Mouse (Mus musculus): ENCODE results near the gene Cuedc1. TPM values are rescaled to one million over a fixed set of nuclear protein-coding genes. Genes with fewer than 3 reads are reported as not detected.
A peak's percentile ranks its signal among the peaks of the same experiment; 100 is the strongest.

Gene Cuedc1
- polyA plus RNA-seq, 1 experiment from 2014 or later, result 50.2 TPM

- H3K9ac ChIP-seq, result no peak overlapping the region
- H3K9me3 ChIP-seq, result no peaks in the 10 kb centered on the region
- no peak for ATAC-seq (ENCODE audit: low FRiP score, low read depth)
- no peaks in the 10 kb centered on the region for H3K4me1 ChIP-seq
- no peak overlapping the region for H3K27ac ChIP-seq
- H3K27me3 ChIP-seq (replicated peaks), result no peaks in the 10 kb centered on the region
- no peak overlapping the region for H3K4me2 ChIP-seq (replicated peaks)
- WGBS, result 91% methylated on average over 17 of the region's 17 CpGs
- H3K36me3 ChIP-seq, result no peaks in the 10 kb centered on the region
- H3K4me3 ChIP-seq, result no peak overlapping the region
Measured at GRCm38 (mm10) chr11:88227001-88227957, 129.4 kb downstream of the Cuedc1 start.

GRCm38 (mm10) chr11:88231213-88231790, 133.4 kb downstream of the Cuedc1 start:
- H3K27me3 ChIP-seq (replicated peaks), result no peaks in the 10 kb centered on the region
- no peak for ATAC-seq (ENCODE audit: low FRiP score, low read depth)
- no peak overlapping the region for H3K4me3 ChIP-seq
- no peaks in the 10 kb centered on the region for H3K9me3 ChIP-seq
- no peak overlapping the region for H3K4me2 ChIP-seq (replicated peaks)
- H3K36me3 ChIP-seq, result no peaks in the 10 kb centered on the region
- no peak overlapping the region for H3K9ac ChIP-seq
- peaks cover 31% of the 10 kb centered on the region for H3K4me1 ChIP-seq
- no peak overlapping the region for H3K27ac ChIP-seq
- WGBS, result 80% methylated on average over 4 of the region's 4 CpGs

GRCm38 (mm10) chr11:88233528-88234427, 135.9 kb downstream of the Cuedc1 start:
- Histone ChIP-seq H3K36me3 (no peaks in the 10 kb centered on the region), H3K27ac (peak overlapping the region; percentile 47; the same call in 1 of the 2 replicates), H3K4me3 (no peak overlapping the region), H3K9me3 (no peaks in the 10 kb centered on the region), H3K4me1 (peaks cover 45% of the 10 kb centered on the region), H3K9ac (no peak overlapping the region), H3K4me2 (replicated peaks) (peak overlapping the region; percentile 19; the same call in 1 of the 2 replicates), H3K27me3 (replicated peaks) (no peaks in the 10 kb centered on the region)
- ATAC-seq (ENCODE audit: low FRiP score, low read depth), result peak; percentile 84
- 34% methylated on average over 17 of the region's 17 CpGs for WGBS

GRCm38 (mm10) chr11:88234789-88235188, 136.9 kb downstream of the Cuedc1 start:
- Histone ChIP-seq H3K27me3 (replicated peaks) (no peaks in the 10 kb centered on the region), H3K4me1 (peaks cover 55% of the 10 kb centered on the region), H3K9ac (no peak overlapping the region), H3K9me3 (no peaks in the 10 kb centered on the region), H3K4me3 (no peak overlapping the region), H3K4me2 (replicated peaks) (0 out of 2 replicates have a peak overlapping the region, but pooled peaks have one; percentile 19), H3K36me3 (no peaks in the 10 kb centered on the region), H3K27ac (no peak overlapping the region)
- 30% methylated on average over 4 of the region's 4 CpGs for WGBS
- no peak for ATAC-seq (ENCODE audit: low FRiP score, low read depth)

GRCm38 (mm10) chr11:88235221-88236203, 137.7 kb downstream of the Cuedc1 start:
- peak overlapping the region; percentile 61; the same call in 1 of the 2 replicates for H3K27ac ChIP-seq
- H3K9me3 ChIP-seq, result no peaks in the 10 kb centered on the region
- no peak overlapping the region for H3K9ac ChIP-seq
- peak; percentile 35; the same call in 1 of the 2 replicates for ATAC-seq (ENCODE audit: low FRiP score, low read depth)
- H3K27me3 ChIP-seq (replicated peaks), result no peaks in the 10 kb centered on the region
- peak overlapping the region; percentile 39 for H3K4me2 ChIP-seq (replicated peaks)
- H3K4me1 ChIP-seq, result peaks cover 62% of the 10 kb centered on the region
- H3K36me3 ChIP-seq, result no peaks in the 10 kb centered on the region
- 3% methylated on average over 23 of the region's 23 CpGs for WGBS
- H3K4me3 ChIP-seq, result no peak overlapping the region

- no peak overlapping the region for H3K9ac ChIP-seq
- no peaks in the 10 kb centered on the region for H3K9me3 ChIP-seq
- peak overlapping the region; percentile 66 for H3K27ac ChIP-seq
- peak overlapping the region; percentile 28; the same call in 1 of the 2 replicates for H3K4me2 ChIP-seq (replicated peaks)
- H3K4me3 ChIP-seq, result no peak overlapping the region
- no peaks in the 10 kb centered on the region for H3K27me3 ChIP-seq (replicated peaks)
- H3K36me3 ChIP-seq, result no peaks in the 10 kb centered on the region
- ATAC-seq (ENCODE audit: low FRiP score, low read depth), result peak; percentile 19; the same call in 1 of the 2 replicates
- WGBS, result 40% methylated on average over 10 of the region's 10 CpGs
- peaks cover 55% of the 10 kb centered on the region for H3K4me1 ChIP-seq
Measured at GRCm38 (mm10) chr11:88240275-88240674, 142.4 kb downstream of the Cuedc1 start.

- WGBS, result 3% methylated on average over 10 of the region's 10 CpGs
- peak; percentile 84 for ATAC-seq (ENCODE audit: low FRiP score, low read depth)
- no peaks in the 10 kb centered on the region for H3K9me3 ChIP-seq
- H3K9ac ChIP-seq, result no peak overlapping the region
- H3K27me3 ChIP-seq (replicated peaks), result no peaks in the 10 kb centered on the region
- H3K36me3 ChIP-seq, result no peaks in the 10 kb centered on the region
- H3K27ac ChIP-seq, result peak overlapping the region; percentile 66
- H3K4me3 ChIP-seq, result no peak overlapping the region
- peaks cover 51% of the 10 kb centered on the region for H3K4me1 ChIP-seq
- peak overlapping the region; percentile 28; the same call in 1 of the 2 replicates for H3K4me2 ChIP-seq (replicated peaks)
Measured at GRCm38 (mm10) chr11:88240736-88241353, 143.0 kb downstream of the Cuedc1 start.

GRCm38 (mm10) chr11:88241468-88242301, 143.8 kb downstream of the Cuedc1 start:
- no peaks in the 10 kb centered on the region for H3K27me3 ChIP-seq (replicated peaks)
- H3K4me3 ChIP-seq, result no peak overlapping the region
- peaks cover 44% of the 10 kb centered on the region for H3K4me1 ChIP-seq
- 37% methylated on average over 12 of the region's 12 CpGs for WGBS
- ATAC-seq (ENCODE audit: low FRiP score, low read depth), result no peak
- H3K27ac ChIP-seq, result peak overlapping the region; percentile 17
- no peaks in the 10 kb centered on the region for H3K36me3 ChIP-seq
- H3K9ac ChIP-seq, result no peak overlapping the region
- H3K9me3 ChIP-seq, result no peaks in the 10 kb centered on the region
- no peak overlapping the region; the same call in 1 of the 2 replicates for H3K4me2 ChIP-seq (replicated peaks)
